Mouse (Mus musculus): ENCODE data around the gene Frat1.

DNA sequence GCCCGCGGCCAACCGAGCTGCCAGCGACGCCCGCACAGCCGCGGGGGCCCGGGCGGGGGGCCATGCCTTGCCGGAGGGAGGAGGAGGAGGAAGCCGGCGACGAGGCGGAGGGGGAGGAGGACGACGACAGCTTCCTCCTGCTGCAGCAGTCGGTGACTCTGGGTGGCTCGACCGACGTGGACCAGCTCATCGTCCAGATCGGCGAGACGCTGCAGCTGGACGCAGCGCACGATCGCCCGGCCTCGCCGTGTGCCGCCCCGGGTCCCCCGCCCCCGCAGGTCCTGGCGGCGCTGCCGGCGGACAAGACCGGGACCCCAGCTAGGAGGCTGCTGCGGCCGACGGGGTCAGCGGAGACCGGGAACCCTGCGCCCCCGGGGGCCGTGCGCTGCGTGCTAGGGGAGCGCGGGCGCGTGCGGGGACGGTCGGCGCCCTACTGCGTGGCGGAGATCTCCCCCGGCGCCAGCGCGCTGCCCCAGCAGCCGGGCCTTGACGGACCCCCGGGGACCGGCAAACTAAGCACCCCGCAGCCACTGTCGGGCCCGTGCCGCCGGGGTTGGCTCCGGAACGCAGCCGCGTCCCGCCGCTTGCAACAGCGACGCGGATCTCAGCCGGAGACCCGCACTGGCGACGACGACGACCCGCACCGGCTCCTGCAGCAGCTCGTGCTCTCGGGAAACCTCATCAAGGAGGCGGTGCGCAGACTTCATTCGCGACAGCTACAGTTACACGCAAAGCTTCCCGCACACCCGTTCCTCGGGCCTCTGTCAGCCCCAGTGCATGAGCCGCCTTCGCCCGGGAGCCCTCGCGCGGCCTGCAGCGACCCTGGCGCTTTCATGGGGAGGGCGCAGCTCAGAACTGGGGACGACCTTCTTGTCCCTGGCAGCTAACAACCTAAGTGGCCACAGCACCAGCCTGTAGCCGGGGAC, 599 bp downstream of the Frat1 start:
- no peak for TF ChIP-seq CTCF (IDR thresholded peaks at IDR 0.05; ENCODE audit: extremely low read depth, insufficient read depth, low read length)
- TF ChIP-seq POLR2A (IDR thresholded peaks at IDR 0.05; ENCODE audit: extremely low read depth, insufficient read depth, low read length): 0 out of 2 replicates have a peak, but pooled peaks have one; percentile 22

All from cortical plate, adult 2 months (tissue).